Mouse (Mus musculus) hindbrain, embryonic 15.5 days (tissue): ENCODE measurements at regions not wholly inside any gene's neighbourhood (a gene's known extent, or its start where the extent isn't known, plus 50 kb on each side); places are given as distances from the start of the nearest gene placed in this dataset.

ENCODE experiments used
- ATAC-seq: fragments of 200-750 bp; cut with Nextera tagmentation; 2 replicates; pipeline ENCODE4 v1.8.0; 2017; ENCODE audit warnings: low read depth, moderate number of reproducible peaks, moderate TSS enrichment; ENCODE audit not compliant: low FRiP score
- H3K27ac ChIP-seq: fragments of 300-500 bp; sonication (generic); replicated peaks from 2 replicates; pipeline ENCODE4 v1.5.1; 2015; ENCODE audit warnings: mild to moderate bottlenecking, inconsistent platforms
- H3K27me3 ChIP-seq: fragments of 300-500 bp; sonication (generic); 2 replicates; pipeline ENCODE4 v1.6.1; 2015; ENCODE audit warnings: control low read depth, inconsistent platforms
- H3K36me3 ChIP-seq: fragments of 300-500 bp; sonication (generic); 2 replicates; pipeline ENCODE4 v1.6.1; 2015; ENCODE audit warnings: control low read depth, inconsistent platforms
- H3K4me1 ChIP-seq: fragments of 300-500 bp; sonication (generic); replicated peaks from 2 replicates; pipeline ENCODE4 v1.6.1; 2015; ENCODE audit warnings: control low read depth, inconsistent platforms
- H3K4me2 ChIP-seq: fragments of 300-500 bp; sonication (generic); 2 replicates; pipeline ENCODE4 v1.6.1; 2015; ENCODE audit warnings: moderate library complexity, mild to moderate bottlenecking, inconsistent platforms
- H3K4me3 ChIP-seq: fragments of 300-500 bp; sonication (generic); 2 replicates; pipeline ENCODE4 v1.5.1; 2015; ENCODE audit warnings: mild to moderate bottlenecking, inconsistent platforms
- H3K9ac ChIP-seq: fragments of 300-500 bp; sonication (generic); 2 replicates; pipeline ENCODE4 v1.6.1; 2015; ENCODE audit warnings: inconsistent platforms
- H3K9me3 ChIP-seq: fragments of 300-500 bp; sonication (generic); 2 replicates; pipeline ENCODE4 v1.6.1; 2016; ENCODE audit warnings: control low read depth, inconsistent platforms
- WGBS: fragments of 180-500 bp; shearing (Covaris S2); methylation state at CpG from one replicate; pipeline ENCODE4 v1.1.7; 2015; 5-methylcytosine and 5-hydroxymethylcytosine counted together

DNA sequence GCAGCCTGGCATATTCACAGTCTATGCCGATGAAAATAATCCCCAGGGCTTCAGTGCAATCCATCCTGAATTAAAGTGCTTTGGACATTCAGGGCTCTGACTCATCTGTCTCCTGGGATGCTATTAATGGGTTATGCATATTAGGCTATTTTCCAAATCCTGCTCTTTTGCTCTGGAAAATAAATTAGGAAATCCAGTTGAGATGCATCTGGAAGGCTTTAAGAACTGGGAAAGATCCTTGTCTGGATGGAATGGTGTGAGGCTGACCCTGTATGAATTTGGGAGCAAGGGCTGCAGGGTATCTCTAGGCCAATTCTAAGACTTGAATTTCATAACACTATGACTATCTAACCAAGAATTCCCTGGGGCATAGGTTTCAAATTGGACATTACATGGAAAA is 234.5 kb upstream of the Prkcq start:
- no peak overlapping the region for H3K9ac ChIP-seq
- 28% methylated on average over 1 of the region's 1 CpGs for WGBS
- no peaks in the 10 kb centered on the region for H3K27me3 ChIP-seq
- no peaks in the 10 kb centered on the region for H3K4me1 ChIP-seq
- no peak overlapping the region for H3K27ac ChIP-seq
- no peak overlapping the region for H3K4me2 ChIP-seq
- ATAC-seq: no peak
- no peaks in the 10 kb centered on the region for H3K36me3 ChIP-seq
- no peaks in the 10 kb centered on the region for H3K9me3 ChIP-seq
- no peak overlapping the region for H3K4me3 ChIP-seq

DNA sequence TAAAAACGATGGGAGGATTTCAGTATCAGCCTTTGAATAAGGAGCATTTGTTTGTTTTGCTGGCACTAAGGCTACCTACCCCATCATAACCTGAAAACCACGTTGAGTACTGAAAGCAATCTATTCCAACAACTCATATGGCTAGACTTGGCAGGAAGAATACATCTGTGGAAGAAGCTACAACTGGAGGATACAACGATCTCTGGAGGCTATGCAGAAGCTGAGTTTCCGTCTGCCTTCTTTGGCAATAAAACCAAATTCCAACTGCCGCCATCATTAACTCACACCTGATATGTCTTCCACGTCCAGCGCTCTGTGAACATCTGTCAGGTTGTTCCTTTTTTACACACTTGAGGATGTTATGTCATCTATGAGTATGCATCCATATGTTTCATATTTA is 206.7 kb upstream of the Prkcq start:
- WGBS: 82% methylated on average over 7 of the region's 7 CpGs
- ATAC-seq: no peak
- no peaks in the 10 kb centered on the region for H3K4me1 ChIP-seq
- H3K4me2 ChIP-seq: no peak overlapping the region
- H3K4me3 ChIP-seq: no peak overlapping the region
- H3K9me3 ChIP-seq: no peaks in the 10 kb centered on the region
- no peak overlapping the region for H3K27ac ChIP-seq
- no peaks in the 10 kb centered on the region for H3K27me3 ChIP-seq
- H3K9ac ChIP-seq: no peak overlapping the region
- H3K36me3 ChIP-seq: no peaks in the 10 kb centered on the region

DNA sequence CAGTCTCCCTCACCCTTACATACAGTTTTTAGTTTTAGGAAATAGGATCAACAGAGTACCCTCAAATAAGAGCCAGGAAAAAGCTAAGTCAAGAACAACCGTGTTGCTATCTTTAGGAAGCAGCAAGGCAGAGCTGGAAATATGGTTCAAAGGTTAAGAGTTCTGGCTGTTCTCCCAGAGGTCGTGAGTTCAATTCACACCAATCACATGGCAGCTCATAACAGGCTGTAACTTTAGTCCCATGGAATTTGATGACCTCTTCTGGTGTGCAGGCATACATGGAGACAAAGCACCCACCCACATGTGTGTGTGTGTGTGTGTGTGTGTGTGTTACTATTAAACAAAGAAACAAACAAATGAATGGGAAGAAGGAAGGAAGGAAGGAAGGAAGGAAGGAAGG is 205.0 kb upstream of the Prkcq start:
- Histone ChIP-seq H3K27me3 (no peaks in the 10 kb centered on the region), H3K9ac (no peak overlapping the region), H3K4me3 (no peak overlapping the region), H3K36me3 (no peaks in the 10 kb centered on the region), H3K27ac (no peak overlapping the region), H3K4me1 (no peaks in the 10 kb centered on the region), H3K4me2 (no peak overlapping the region), H3K9me3 (no peaks in the 10 kb centered on the region)
- ATAC-seq: no peak
- 80% methylated on average over 2 of the region's 2 CpGs for WGBS

DNA sequence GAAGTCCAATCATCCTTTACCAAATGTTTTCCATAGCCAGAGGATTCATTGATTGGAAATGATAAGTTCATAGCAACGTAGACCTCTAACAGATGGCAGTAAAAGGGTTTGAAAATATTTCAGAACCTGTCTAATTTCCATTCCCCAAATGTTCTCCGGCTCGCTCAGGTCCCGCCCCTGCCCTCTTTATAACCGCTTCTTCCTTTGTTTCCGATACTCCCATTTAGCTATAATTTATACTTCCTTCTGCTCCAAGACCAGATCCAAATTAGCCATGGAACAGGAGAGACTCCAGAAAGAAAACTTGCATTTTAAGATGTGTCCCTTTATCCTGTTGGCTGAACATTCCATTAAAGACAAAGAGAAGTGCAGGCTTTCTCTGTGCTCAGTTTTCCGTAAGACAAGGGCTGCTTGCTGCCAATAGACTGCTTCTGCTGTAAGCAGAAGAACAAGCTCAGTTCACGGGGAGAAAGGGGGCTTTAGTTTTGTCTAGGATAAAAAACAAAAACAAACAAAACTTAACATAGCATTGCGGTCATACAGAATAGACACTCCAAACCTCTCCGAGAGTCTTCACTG is 202.7 kb upstream of the Prkcq start:
- ATAC-seq: 0 out of 2 replicates have a peak, but pooled peaks have one; percentile 42
- Histone ChIP-seq H3K36me3 (no peaks in the 10 kb centered on the region), H3K4me1 (no peaks in the 10 kb centered on the region), H3K4me2 (peak overlapping the region; percentile 32), H3K9ac (no peak overlapping the region), H3K27me3 (no peaks in the 10 kb centered on the region), H3K4me3 (peak overlapping the region; percentile 10; the same call in 1 of the 2 replicates), H3K9me3 (no peaks in the 10 kb centered on the region), H3K27ac (no peak overlapping the region)
- WGBS: 41% methylated on average over 10 of the region's 10 CpGs

DNA sequence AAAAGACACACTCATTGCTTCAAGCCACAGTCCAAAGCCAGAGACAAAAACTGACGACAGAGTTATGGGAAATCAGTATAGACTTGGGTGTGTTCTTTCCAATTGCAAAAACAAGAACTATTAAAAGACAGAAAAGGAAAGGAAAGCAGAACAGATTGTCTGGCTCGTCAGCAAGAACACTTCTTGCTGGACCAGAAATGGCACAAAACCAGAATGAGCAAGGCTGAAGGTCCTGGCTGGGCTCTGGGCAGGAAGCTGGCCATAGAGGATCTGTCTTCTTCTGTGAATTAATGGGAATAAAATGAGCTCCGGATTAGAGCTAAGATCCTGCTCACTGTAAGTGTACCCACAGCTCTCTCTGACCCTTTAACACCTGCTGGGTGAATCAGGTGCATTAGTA is 199.9 kb upstream of the Prkcq start:
- no peak overlapping the region for H3K27ac ChIP-seq
- ATAC-seq: no peak
- no peaks in the 10 kb centered on the region for H3K27me3 ChIP-seq
- H3K4me1 ChIP-seq: no peaks in the 10 kb centered on the region
- H3K36me3 ChIP-seq: no peaks in the 10 kb centered on the region
- 72% methylated on average over 3 of the region's 3 CpGs for WGBS
- no peak overlapping the region for H3K4me3 ChIP-seq
- H3K4me2 ChIP-seq: no peak overlapping the region
- H3K9ac ChIP-seq: no peak overlapping the region
- no peaks in the 10 kb centered on the region for H3K9me3 ChIP-seq

DNA sequence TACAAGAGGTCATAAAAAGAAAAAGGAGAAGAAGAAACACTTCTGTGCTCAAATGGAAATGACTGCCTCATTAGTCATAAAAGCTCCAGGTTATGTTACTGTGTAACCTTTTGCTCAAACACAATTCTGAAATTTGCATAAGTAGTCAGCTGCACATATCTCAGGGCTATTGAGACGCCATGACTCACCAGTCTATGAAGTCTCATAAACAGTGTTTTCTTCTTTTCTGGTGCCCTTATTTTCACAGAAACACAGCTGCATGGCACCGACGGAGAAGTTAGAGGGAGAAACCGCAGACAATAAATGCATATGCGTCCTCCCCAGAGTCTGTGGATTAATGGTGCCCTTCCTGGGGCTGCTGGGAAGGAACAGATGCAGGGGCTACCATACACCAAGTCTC is 193.1 kb upstream of the Prkcq start:
- 78% methylated on average over 5 of the region's 5 CpGs for WGBS
- Histone ChIP-seq H3K27me3 (no peaks in the 10 kb centered on the region), H3K36me3 (no peaks in the 10 kb centered on the region), H3K27ac (no peak overlapping the region), H3K4me1 (no peaks in the 10 kb centered on the region), H3K4me2 (no peak overlapping the region), H3K9ac (no peak overlapping the region), H3K9me3 (no peaks in the 10 kb centered on the region), H3K4me3 (no peak overlapping the region)
- ATAC-seq: no peak

DNA sequence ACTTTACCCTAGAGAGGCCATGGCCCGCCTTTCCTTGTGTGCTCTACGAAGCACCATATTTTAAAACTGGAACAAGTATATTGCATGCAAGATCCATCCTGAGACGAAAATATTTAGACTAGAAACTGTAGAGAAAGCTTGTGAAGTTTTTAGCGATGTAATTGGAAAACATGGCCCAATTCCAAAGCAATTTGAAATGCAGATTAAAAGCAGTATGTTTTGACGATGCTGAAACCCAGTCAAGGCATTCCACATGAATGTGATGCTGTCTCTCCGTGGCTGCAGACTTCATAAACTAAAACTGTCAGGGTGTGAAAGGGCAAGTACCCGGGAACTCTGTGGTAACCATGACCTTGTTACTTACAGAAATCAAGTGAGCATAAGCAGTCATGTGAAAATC is 185.8 kb upstream of the Prkcq start:
- Histone ChIP-seq H3K27me3 (no peaks in the 10 kb centered on the region), H3K27ac (no peak overlapping the region), H3K9ac (no peak overlapping the region), H3K36me3 (no peaks in the 10 kb centered on the region), H3K4me3 (no peak overlapping the region), H3K4me1 (no peaks in the 10 kb centered on the region), H3K9me3 (no peaks in the 10 kb centered on the region), H3K4me2 (no peak overlapping the region)
- ATAC-seq: no peak
- WGBS: 63% methylated on average over 7 of the region's 7 CpGs

DNA sequence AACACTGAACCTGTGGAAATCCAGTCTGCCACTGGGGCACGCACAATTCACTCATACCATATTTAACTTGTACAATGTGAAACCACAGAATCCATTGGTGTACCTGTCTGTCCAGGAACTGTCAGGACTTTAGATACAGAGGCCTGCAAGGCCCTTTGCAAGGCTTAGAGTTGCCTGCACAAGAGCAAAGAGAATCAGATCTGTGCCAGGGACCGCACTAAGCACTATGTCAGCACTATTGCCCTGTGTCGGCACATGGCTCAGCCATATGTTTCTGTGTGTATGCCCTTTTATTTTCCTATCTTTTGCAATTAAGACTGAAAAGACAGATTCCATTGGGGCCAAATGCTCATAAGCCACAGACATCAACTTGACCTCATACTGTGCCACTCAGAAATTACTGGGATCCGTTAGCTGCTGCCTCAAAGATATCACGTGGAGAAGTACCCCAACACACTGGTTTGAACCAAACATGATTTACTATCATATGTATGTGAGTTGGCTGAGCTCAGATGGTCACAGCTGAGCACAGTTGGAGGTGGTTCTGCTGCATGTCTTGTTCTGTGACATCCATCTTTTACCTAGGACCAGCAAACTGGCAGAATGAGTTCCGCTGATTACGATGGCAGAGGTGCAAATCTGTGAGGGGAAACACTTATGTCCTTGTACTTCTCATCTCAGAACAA is 181.7 kb upstream of the Prkcq start:
- WGBS: 83% methylated on average over 7 of the region's 7 CpGs
- ATAC-seq: peak; percentile 61; the same call in 1 of the 2 replicates
- Histone ChIP-seq H3K27me3 (no peaks in the 10 kb centered on the region), H3K4me1 (no peaks in the 10 kb centered on the region), H3K9ac (no peak overlapping the region), H3K4me2 (no peak overlapping the region), H3K4me3 (no peak overlapping the region), H3K27ac (no peak overlapping the region), H3K36me3 (no peaks in the 10 kb centered on the region), H3K9me3 (no peaks in the 10 kb centered on the region)

DNA sequence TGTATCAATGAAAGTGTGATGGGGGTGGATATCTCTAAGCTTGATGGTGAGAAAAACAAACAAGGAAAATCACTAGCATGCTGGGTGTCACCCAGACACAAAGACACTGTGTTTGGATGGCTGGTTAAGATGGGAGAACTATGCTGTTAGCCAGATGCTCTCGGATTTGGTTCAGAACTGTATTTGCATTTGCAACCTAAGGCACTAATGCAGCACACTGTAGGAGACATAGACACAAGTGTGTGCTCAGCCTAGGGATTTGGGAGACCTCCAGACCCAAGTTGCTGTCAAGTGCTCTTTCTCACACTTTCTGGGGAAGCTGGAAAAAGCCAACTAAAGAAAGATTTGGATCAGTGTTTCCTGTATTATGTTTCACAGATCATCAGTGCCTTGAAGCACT is 173.1 kb upstream of the Prkcq start:
- H3K4me1 ChIP-seq: no peaks in the 10 kb centered on the region
- WGBS: 56% methylated on average over 1 of the region's 1 CpGs
- no peak overlapping the region for H3K9ac ChIP-seq
- no peak overlapping the region for H3K4me2 ChIP-seq
- no peaks in the 10 kb centered on the region for H3K9me3 ChIP-seq
- no peak overlapping the region for H3K4me3 ChIP-seq
- H3K27me3 ChIP-seq: no peaks in the 10 kb centered on the region
- no peaks in the 10 kb centered on the region for H3K36me3 ChIP-seq
- no peak for ATAC-seq
- no peak overlapping the region for H3K27ac ChIP-seq

DNA sequence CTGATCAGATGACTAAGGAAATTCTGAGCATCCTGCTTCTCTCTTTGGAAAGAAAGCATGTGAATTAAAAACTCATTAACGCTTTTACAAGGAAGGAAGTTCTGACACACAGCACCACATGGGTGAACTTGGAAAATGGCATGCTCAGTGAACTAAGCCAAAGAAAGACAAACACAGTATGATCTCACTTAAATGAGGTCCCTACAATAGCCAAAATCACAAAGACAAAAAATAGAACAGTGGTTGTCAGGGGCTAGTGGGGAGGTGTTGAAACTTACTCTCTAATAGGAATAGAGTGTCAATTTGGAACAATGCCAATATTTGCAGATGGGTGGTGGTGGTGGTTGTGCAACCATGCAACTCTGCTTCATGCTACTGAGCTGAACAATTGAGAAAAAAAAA is 172.7 kb upstream of the Prkcq start:
- ATAC-seq: no peak
- no peak overlapping the region for H3K9ac ChIP-seq
- H3K4me2 ChIP-seq: no peak overlapping the region
- no peaks in the 10 kb centered on the region for H3K27me3 ChIP-seq
- no peak overlapping the region for H3K4me3 ChIP-seq
- no peaks in the 10 kb centered on the region for H3K4me1 ChIP-seq
- H3K27ac ChIP-seq: no peak overlapping the region
- WGBS: 74% methylated on average over 1 of the region's 1 CpGs
- H3K36me3 ChIP-seq: no peaks in the 10 kb centered on the region
- H3K9me3 ChIP-seq: no peaks in the 10 kb centered on the region

DNA sequence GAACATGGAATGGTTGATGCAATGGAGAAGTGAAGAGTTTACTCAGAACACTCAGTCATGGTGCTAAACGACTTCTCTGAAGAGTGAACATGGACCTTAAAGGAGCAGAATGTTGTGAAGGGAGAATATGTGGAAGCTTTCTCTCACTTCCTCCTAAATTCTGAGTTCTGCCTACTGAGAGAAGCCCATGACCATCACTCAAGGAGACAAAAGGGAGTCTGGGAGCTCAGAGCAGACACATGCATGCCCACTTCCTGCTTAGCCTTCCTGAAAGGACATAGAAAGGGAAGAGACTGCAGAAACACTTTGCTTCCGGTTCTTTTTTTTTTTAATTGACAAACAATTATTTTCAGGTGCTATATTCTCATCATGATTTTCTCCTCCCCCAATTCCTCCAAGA is 166.1 kb upstream of the Prkcq start:
- H3K36me3 ChIP-seq: no peaks in the 10 kb centered on the region
- no peaks in the 10 kb centered on the region for H3K27me3 ChIP-seq
- H3K4me1 ChIP-seq: peaks cover under 1% of the 10 kb centered on the region; the same call in 1 of the 2 replicates
- WGBS: 84% methylated on average over 2 of the region's 2 CpGs
- no peak overlapping the region for H3K4me2 ChIP-seq
- H3K4me3 ChIP-seq: no peak overlapping the region
- H3K9ac ChIP-seq: no peak overlapping the region
- H3K9me3 ChIP-seq: no peaks in the 10 kb centered on the region
- H3K27ac ChIP-seq: no peak overlapping the region
- no peak for ATAC-seq

DNA sequence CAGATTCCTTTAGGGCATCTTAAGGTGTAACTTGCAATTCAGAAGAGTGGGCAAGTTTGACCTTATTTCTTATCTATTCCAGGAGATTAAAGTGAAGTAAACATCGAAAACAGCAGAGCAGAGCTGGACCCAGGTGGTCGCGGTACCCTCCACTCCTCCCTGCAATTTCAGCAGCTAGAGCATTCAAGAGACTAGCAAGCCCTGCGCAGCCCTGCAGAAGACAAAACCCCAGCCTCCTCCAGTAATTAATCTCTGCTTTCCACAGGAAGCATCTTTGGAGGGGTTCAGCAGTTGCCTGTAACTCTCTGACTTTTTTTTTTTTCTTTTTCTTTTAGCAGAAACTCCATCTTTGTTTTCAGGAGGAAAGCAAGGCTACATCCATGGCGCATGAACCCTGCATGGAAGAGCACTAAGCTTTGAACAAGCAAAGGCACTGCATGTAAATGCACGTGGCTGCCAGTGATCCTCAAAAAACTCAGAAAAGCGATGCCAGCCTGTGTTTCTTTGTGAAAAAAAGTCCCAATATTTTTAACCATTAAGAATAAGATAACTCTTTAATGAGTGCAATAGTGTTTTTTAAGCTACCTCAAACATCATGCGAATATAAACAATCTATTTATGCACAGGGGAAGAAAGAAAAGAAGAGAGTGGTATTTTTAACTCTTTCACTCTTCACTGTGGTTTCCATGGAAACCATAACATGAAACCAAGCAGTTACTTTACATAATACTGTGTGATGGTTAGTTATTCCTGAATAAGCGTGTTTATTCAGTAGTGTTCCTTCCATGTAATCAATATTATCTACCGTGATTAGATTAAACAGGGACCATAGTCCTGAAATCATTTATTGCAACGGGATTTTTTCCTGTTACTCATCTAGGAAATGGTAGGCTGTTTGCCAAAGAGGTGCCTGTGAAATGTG is 160.6 kb upstream of the Prkcq start:
- 0 out of 2 replicates have a peak, but pooled peaks have one; percentile 42 for ATAC-seq
- 31% methylated on average over 11 of the region's 11 CpGs for WGBS
- Histone ChIP-seq H3K9me3 (no peaks in the 10 kb centered on the region), H3K4me2 (no peak overlapping the region), H3K4me1 (peaks cover 11% of the 10 kb centered on the region), H3K36me3 (no peaks in the 10 kb centered on the region), H3K27me3 (no peaks in the 10 kb centered on the region), H3K9ac (no peak overlapping the region), H3K27ac (no peak overlapping the region), H3K4me3 (no peak overlapping the region)
